14 mouse cellular contexts compared by ENCODE assay signal in genomic region chr7:144134699-144135098, GRCm38 (mm10).
DNase-seq lines count a peak whose midpoint lies in the region; ATAC-seq lines count a peak whose summit lies in the region.
"Had no signal": no experiment of that assay in that cellular context is flagged by ENCODE, and none has a peak within 500 bp of the region (broad histone marks: within the 10 kb centered on the region; RNA-seq: fewer than 3 reads in every experiment).

No protein-coding gene starts in this region.

- no peaks in the 10 kb centered on the region for H3K27me3 ChIP-seq in midbrain, embryonic 14.5 days (ENCODE audit: control insufficient read depth, insufficient read depth, low read length)
- H3K27me3 ChIP-seq in midbrain, embryonic 11.5 days (ENCODE audit: control insufficient read depth, insufficient read depth, low read length): no peaks in the 10 kb centered on the region
- H3K27me3 ChIP-seq: embryonic facial prominence, embryonic 12.5 days; liver, embryonic 12.5 days; lung, embryonic 15.5 days had no signal

- peak; percentile 39; the same call in 1 of the 2 replicates for ATAC-seq in frontal cortex, adult (ENCODE audit: low TSS enrichment)
- no peak for ATAC-seq in midbrain, embryonic 14.5 days (ENCODE audit: low FRiP score, low TSS enrichment)
- no peak for ATAC-seq in midbrain, embryonic 11.5 days (ENCODE audit: low FRiP score)
- ATAC-seq: liver, embryonic 12.5 days had no signal

- peaks cover 18% of the 10 kb centered on the region for H3K4me1 ChIP-seq in midbrain, embryonic 14.5 days (ENCODE audit: control insufficient read depth, insufficient read depth, low read length)
- no peaks in the 10 kb centered on the region for H3K4me1 ChIP-seq in midbrain, embryonic 11.5 days (ENCODE audit: control insufficient read depth, insufficient read depth, low read length)
- H3K4me1 ChIP-seq: embryonic facial prominence, embryonic 12.5 days; liver, embryonic 12.5 days; lung, embryonic 15.5 days had no signal

- H3K9me3 ChIP-seq in midbrain, embryonic 14.5 days (ENCODE audit: control insufficient read depth, low read length): no peaks in the 10 kb centered on the region
- H3K9me3 ChIP-seq in midbrain, embryonic 11.5 days (ENCODE audit: control insufficient read depth, low read length): no peaks in the 10 kb centered on the region
- H3K9me3 ChIP-seq: embryonic facial prominence, embryonic 12.5 days; G1E; liver, embryonic 12.5 days; lung, embryonic 15.5 days had no signal

- WGBS in midbrain, embryonic 14.5 days: 88% methylated on average over 11 of the region's 11 CpGs
- WGBS in midbrain, embryonic 11.5 days: 90% methylated on average over 11 of the region's 11 CpGs

- H3K36me3 ChIP-seq in midbrain, embryonic 14.5 days (ENCODE audit: control insufficient read depth, insufficient read depth, low read length): no peaks in the 10 kb centered on the region
- no peaks in the 10 kb centered on the region for H3K36me3 ChIP-seq in midbrain, embryonic 11.5 days (ENCODE audit: control insufficient read depth, insufficient read depth, low read length)
- H3K36me3 ChIP-seq: embryonic facial prominence, embryonic 12.5 days; G1E; liver, embryonic 12.5 days; lung, embryonic 15.5 days had no signal

- H3K4me2 ChIP-seq in midbrain, embryonic 14.5 days (ENCODE audit: low read length): no peak overlapping the region
- H3K4me2 ChIP-seq in midbrain, embryonic 11.5 days: no peak overlapping the region
- H3K4me2 ChIP-seq: embryonic facial prominence, embryonic 12.5 days; liver, embryonic 12.5 days; lung, embryonic 15.5 days had no signal

- no peak for DNase-seq in frontal cortex, postnatal 25 days (ENCODE audit: low spot score in 2 of 2)
- no peak for DNase-seq in midbrain, embryonic 14.5 days
- no peak for DNase-seq in midbrain, embryonic 11.5 days (ENCODE audit: low spot score, missing footprints)
- peak; percentile 34 to 70 for DNase-seq in left cerebral cortex, postnatal 25 days (ENCODE audit: low spot score in 2 of 2)
- DNase-seq in right cerebral cortex, postnatal 4 days: peak; percentile 19
- no peak for DNase-seq in urinary bladder, postnatal 25 days (ENCODE audit: low spot score)
- DNase-seq: heart, adult 11 months; kidney, adult 11 months; kidney, postnatal 25 days had no signal

- H3K27ac ChIP-seq in midbrain, embryonic 14.5 days (replicated peaks; ENCODE audit: low read depth, low read length): peak overlapping the region; percentile 20; the same call in 1 of the 2 replicates
- no peak overlapping the region for H3K27ac ChIP-seq in midbrain, embryonic 11.5 days (ENCODE audit: low read depth, low read length)
- H3K27ac ChIP-seq: embryonic facial prominence, embryonic 12.5 days; liver, embryonic 12.5 days; lung, embryonic 15.5 days had no signal

- no peak overlapping the region for H3K4me3 ChIP-seq in midbrain, embryonic 14.5 days (replicated peaks; ENCODE audit: low read depth, low read length)
- H3K4me3 ChIP-seq in midbrain, embryonic 11.5 days (ENCODE audit: low read depth, low read length): no peak overlapping the region
- H3K4me3 ChIP-seq: embryonic facial prominence, embryonic 12.5 days; liver, embryonic 12.5 days; lung, embryonic 15.5 days had no signal

- intact Hi-C loops in left cerebral cortex, postnatal 25 days (cut with DNase I): no loop called here

- H3K9ac ChIP-seq in midbrain, embryonic 14.5 days (replicated peaks; ENCODE audit: low read length): no peak overlapping the region
- no peak overlapping the region for H3K9ac ChIP-seq in midbrain, embryonic 11.5 days (ENCODE audit: low read length)
- H3K9ac ChIP-seq: embryonic facial prominence, embryonic 12.5 days; liver, embryonic 12.5 days; lung, embryonic 15.5 days had no signal

Comparison
In these comparisons a context has a peak if more than half of its experiments do, and no peak if none do; other contexts are left out.
1. DNase-seq: peak in left cerebral cortex, postnatal 25 days (2 of 2) and right cerebral cortex, postnatal 4 days (single experiment); none in frontal cortex, postnatal 25 days (0 of 2), midbrain, embryonic 14.5 days (single experiment), midbrain, embryonic 11.5 days (single experiment) and urinary bladder, postnatal 25 days (single experiment).